Mouse (Mus musculus) C2C12 (cell line): Measurements from ENCODE around the gene Ror1. TPM values are rescaled to one million over a fixed set of nuclear protein-coding genes. Genes with fewer than 3 reads are reported as not detected.

ENCODE experiments used
- H3K27me3 ChIP-seq: one replicate; pipeline ENCODE4 v1.6.1; 2011; ENCODE audit not compliant: control insufficient read depth, insufficient read depth, insufficient read length
- H3K36me3 ChIP-seq: one replicate; pipeline ENCODE4 v1.6.1; 2011; ENCODE audit not compliant: control insufficient read depth, insufficient read depth
- H3K4me3 ChIP-seq: one replicate; pipeline ENCODE4 v1.5.1; 2011; ENCODE audit warnings: mild to moderate bottlenecking, control low read depth; ENCODE audit not compliant: poor library complexity, insufficient read depth, severe bottlenecking
- H3K79me2 ChIP-seq: one replicate; pipeline ENCODE4 v1.6.1; 2011; ENCODE audit not compliant: control insufficient read depth, insufficient read depth
- H3K79me3 ChIP-seq: one replicate; pipeline ENCODE4 v1.6.1; 2011; ENCODE audit warnings: low read depth, control low read depth
- H3ac ChIP-seq: one replicate; pipeline ENCODE3; 2011; ENCODE audit warnings: low read depth; ENCODE audit not compliant: control insufficient read depth, insufficient read length
- CEBPB ChIP-seq: IDR thresholded peaks from one replicate; pipeline ENCODE4 v1.6.1; 2011; ENCODE audit warnings: low read depth, mild to moderate bottlenecking, control low read depth, moderate library complexity
- CTCF ChIP-seq: IDR thresholded peaks from one replicate; pipeline ENCODE4 v1.5.1; 2011; ENCODE audit not compliant: control insufficient read depth, insufficient read depth, insufficient read length
- FOSL1 ChIP-seq: IDR thresholded peaks from one replicate; pipeline ENCODE4 v1.8.0; 2011; ENCODE audit warnings: mild to moderate bottlenecking, low read length; ENCODE audit not compliant: poor library complexity, insufficient read depth, severe bottlenecking
- MAX ChIP-seq: IDR thresholded peaks from one replicate; pipeline ENCODE4 v1.6.1; 2011; ENCODE audit warnings: mild to moderate bottlenecking, control low read depth
- MYOD1 ChIP-seq: IDR thresholded peaks from one replicate; pipeline ENCODE4 v1.6.1; 2011; ENCODE audit warnings: low read depth; ENCODE audit not compliant: control insufficient read depth, insufficient read length
- MYOG ChIP-seq: IDR thresholded peaks from one replicate; pipeline ENCODE4 v1.6.1; 2011; ENCODE audit not compliant: control insufficient read depth, insufficient read length; ENCODE audit errors: extremely low read depth
- USF1 ChIP-seq: IDR thresholded peaks from one replicate; pipeline ENCODE4 v1.6.1; 2011; ENCODE audit warnings: low read depth, mild to moderate bottlenecking, control low read depth, moderate library complexity
- polyA plus RNA-seq: library from polyadenylated mRNA; unstranded; fragments of >200 nt; fragmentation: generic; extraction: Trizol; gene quantifications from one replicate; pipeline ENCODE4 v1.2.1, GENCODE M21; 2012; ENCODE audit warnings: missing spikeins

The Ror1 gene
- polyA plus RNA-seq, 1 experiment, result 0.04 TPM

DNA sequence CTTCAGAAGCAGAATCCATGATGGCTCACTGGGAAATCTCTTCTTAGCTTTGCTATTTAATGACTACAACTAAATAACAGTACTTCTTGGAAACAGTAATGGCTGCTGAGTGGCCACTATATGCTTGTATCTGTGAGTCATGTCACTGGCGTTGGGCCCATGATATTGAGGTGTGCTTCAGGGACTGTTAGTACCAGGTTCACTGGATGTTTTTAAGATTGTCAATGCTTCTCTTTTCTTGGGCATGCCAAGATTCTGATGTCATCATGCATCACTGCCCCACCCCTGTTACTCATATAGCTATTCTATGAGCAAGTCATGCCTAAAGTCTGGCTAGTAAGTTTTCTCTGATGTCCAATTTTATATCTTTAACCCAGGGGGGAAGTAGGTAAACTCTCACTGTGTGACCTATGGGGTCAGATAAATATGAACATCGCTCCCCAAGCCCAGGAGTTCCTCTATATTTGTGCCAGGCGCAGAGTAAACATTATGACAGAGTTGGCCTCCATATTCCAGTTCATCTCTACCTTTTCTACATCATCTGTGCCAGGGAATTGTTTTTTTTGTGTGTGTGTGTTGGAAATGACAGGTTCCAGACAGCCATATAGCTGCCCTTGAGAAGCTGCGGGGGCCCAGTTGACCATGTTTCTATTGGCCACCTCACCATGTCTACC lies 178.4 kb downstream of the Ror1 start:
- H3K27me3 ChIP-seq, result no peaks in the 10 kb centered on the region
- H3K79me3 ChIP-seq, result no peaks in the 10 kb centered on the region
- H3K36me3 ChIP-seq, result no peaks in the 10 kb centered on the region
- H3K79me2 ChIP-seq, result no peaks in the 10 kb centered on the region
- H3ac ChIP-seq, result no peak overlapping the region
- TF ChIP-seq FOSL1, result peak; percentile 29
- no peak for TF ChIP-seq CTCF
- H3K4me3 ChIP-seq, result no peak overlapping the region

DNA sequence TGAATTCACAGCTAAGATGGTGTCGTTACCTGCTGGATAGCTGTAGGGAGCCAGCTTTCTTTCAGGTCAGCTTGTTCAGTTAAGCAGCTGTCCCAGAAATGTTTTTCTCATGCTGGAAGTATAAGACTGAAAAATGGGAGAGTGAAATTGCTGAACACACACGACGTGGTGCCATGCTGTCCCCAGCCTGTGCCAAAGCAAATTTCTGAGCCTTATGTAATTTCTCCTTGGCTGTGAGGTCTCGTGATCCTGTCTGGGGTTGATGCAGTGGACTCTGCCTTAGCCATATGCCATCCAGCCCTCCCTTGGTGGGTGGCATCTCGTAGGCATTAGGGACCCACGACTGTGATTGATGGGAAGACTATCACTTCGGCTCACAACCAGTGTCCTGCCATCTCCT lies 180.9 kb downstream of the Ror1 start:
- Histone ChIP-seq H3K79me3 (no peaks in the 10 kb centered on the region), H3K79me2 (no peaks in the 10 kb centered on the region), H3ac (no peak overlapping the region), H3K36me3 (no peaks in the 10 kb centered on the region), H3K27me3 (no peaks in the 10 kb centered on the region), H3K4me3 (no peak overlapping the region)
- TF ChIP-seq MAX (no peak), MYOG (no peak), FOSL1 (no peak), CTCF (no peak), CEBPB (no peak), USF1 (no peak), MYOD1 (no peak)

DNA sequence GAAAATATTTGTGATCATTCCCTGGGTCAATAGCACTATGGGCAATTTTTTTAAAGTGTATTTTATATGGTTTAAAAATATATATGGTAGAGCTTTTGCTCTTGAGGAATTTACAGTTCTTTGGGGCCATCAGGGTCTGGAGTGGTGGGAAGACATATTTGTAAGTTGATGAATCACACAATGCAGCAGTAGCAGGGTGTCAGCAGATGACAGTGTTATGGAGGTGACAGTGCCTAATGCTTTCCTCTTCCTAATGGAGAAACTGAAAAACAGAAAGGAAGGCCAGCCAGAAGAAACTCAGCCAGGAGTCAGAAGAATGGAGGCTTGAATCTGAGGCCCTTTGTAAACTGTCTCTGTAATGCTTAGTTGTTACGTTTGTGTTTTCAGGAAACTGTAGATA lies 181.4 kb downstream of the Ror1 start:
- TF ChIP-seq MYOD1 (no peak), MYOG (no peak), USF1 (no peak), FOSL1 (no peak), CTCF (no peak), MAX (no peak), CEBPB (no peak)
- Histone ChIP-seq H3K4me3 (no peak overlapping the region), H3K79me3 (no peaks in the 10 kb centered on the region), H3K79me2 (no peaks in the 10 kb centered on the region), H3ac (no peak overlapping the region), H3K36me3 (no peaks in the 10 kb centered on the region), H3K27me3 (no peaks in the 10 kb centered on the region)

DNA sequence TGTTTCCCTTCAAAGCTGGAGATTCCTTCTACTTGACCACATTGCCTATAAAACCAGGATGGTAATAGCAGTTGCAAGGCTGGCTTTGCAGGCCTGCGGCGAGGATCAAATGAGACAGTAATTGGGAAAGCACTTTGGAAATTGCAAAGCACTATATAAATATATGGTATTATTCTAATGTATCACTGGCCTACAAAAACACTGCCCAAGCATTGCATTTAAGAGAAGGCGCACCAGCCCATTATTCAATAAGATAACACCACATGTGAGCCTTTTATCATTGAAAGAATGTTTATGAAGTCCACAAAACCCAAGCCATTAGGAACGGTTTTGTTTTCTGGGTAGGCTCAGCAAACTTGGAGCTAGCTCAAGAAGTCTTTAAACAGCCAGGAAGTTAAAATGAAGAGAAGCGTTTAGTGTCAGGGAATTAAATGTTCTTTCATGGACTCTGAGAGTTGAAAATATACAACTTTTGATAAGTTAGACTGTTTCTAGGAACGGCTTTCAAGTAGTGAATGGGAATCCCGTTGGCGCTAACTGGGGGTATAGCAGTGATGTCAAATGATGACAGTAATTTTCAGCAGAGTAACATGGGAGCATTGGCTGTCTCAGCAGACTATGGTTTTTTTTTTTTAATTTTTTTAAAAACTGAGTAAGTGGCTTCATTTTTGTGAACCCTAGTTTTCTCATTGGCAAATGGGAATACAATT lies 187.7 kb downstream of the Ror1 start:
- no peak overlapping the region for H3ac ChIP-seq

DNA sequence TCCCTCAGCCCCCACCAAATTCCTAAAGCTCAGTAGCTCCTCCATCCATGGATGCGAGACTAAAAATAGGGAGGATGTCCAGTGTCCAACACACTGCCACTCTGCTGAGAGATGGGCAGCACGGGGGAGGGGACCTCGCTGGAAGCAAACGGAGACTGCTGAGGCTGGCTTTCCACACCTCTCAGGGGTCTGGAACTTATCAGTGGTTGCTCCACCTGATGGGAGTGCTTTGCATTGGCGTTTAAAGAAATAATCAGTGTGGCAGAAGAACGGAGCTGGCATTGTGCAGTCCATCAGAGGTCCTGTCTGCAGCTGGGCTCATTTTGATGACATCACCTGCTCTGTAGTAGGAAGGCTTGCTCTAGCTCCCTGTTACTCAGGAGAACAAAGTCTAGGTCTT lies 188.9 kb downstream of the Ror1 start:
- no peaks in the 10 kb centered on the region for H3K79me3 ChIP-seq
- H3K27me3 ChIP-seq, result no peaks in the 10 kb centered on the region
- H3K4me3 ChIP-seq, result no peak overlapping the region
- H3K79me2 ChIP-seq, result no peaks in the 10 kb centered on the region
- no peak overlapping the region for H3ac ChIP-seq
- TF ChIP-seq FOSL1 (no peak), CEBPB (no peak), MAX (no peak), USF1 (no peak), MYOG (no peak), CTCF (no peak), MYOD1 (no peak)
- H3K36me3 ChIP-seq, result no peaks in the 10 kb centered on the region

More for the DNA sequence above, 187.7 kb downstream of the Ror1 start:
- no peaks in the 10 kb centered on the region for H3K79me2 ChIP-seq
- no peaks in the 10 kb centered on the region for H3K27me3 ChIP-seq
- H3K36me3 ChIP-seq, result no peaks in the 10 kb centered on the region
- no peak overlapping the region for H3K4me3 ChIP-seq
- no peak for TF ChIP-seq MYOD1
- no peak for TF ChIP-seq FOSL1
- TF ChIP-seq CTCF, result no peak
- no peaks in the 10 kb centered on the region for H3K79me3 ChIP-seq
